Mouse (Mus musculus) stomach, embryonic 15.5 days (tissue): ENCODE measurements around the gene 2010300C02Rik. TPM values are rescaled to one million over a fixed set of nuclear protein-coding genes. Genes with fewer than 3 reads are reported as not detected.

Experiments used
- ATAC-seq: fragments of 200-750 bp; cut with Nextera tagmentation; 2 replicates; pipeline ENCODE4 v1.8.0; 2017; ENCODE audit warnings: low read depth, moderate number of reproducible peaks, moderate TSS enrichment; ENCODE audit not compliant: insufficient read depth, low FRiP score
- H3K27ac ChIP-seq: fragments of 300-500 bp; sonication (generic); 2 replicates; pipeline ENCODE4 v1.5.1; 2015; ENCODE audit warnings: mild to moderate bottlenecking, inconsistent platforms
- H3K27me3 ChIP-seq: fragments of 300-500 bp; sonication (generic); replicated peaks from 2 replicates; pipeline ENCODE4 v1.6.1; 2015; ENCODE audit warnings: inconsistent platforms
- H3K36me3 ChIP-seq: fragments of 300-500 bp; sonication (generic); 2 replicates; pipeline ENCODE4 v1.6.1; 2015; ENCODE audit warnings: inconsistent platforms
- H3K4me1 ChIP-seq: fragments of 300-500 bp; sonication (generic); 2 replicates; pipeline ENCODE4 v1.6.1; 2015; ENCODE audit warnings: inconsistent platforms
- H3K4me2 ChIP-seq: fragments of 300-500 bp; sonication (generic); 2 replicates; pipeline ENCODE4 v1.6.1; 2015; ENCODE audit warnings: mild to moderate bottlenecking, inconsistent platforms
- H3K4me3 ChIP-seq: fragments of 300-500 bp; sonication (generic); replicated peaks from 2 replicates; pipeline ENCODE4 v1.5.1; 2015; ENCODE audit warnings: inconsistent platforms
- H3K9ac ChIP-seq: fragments of 300-500 bp; sonication (generic); 2 replicates; pipeline ENCODE4 v1.6.1; 2015; ENCODE audit warnings: inconsistent platforms
- H3K9me3 ChIP-seq: fragments of 300-500 bp; sonication (generic); 2 replicates; pipeline ENCODE4 v1.6.1; 2016; ENCODE audit warnings: inconsistent platforms
- WGBS: fragments of 180-500 bp; shearing (Covaris S2); methylation state at CpG from one replicate; pipeline ENCODE4 v1.1.7; 2015; 5-methylcytosine and 5-hydroxymethylcytosine counted together
- polyA plus RNA-seq: library from polyadenylated mRNA; unstranded; fragments of >200 nt; fragmentation: Nextera tagmentation; extraction: Ambion mirVana; gene quantifications from 2 replicates; pipeline ENCODE4 v1.2.1, GENCODE M21; 2015

Gene 2010300C02Rik
- 13.3 and 15.0 TPM in 2 replicates for polyA plus RNA-seq

DNA sequence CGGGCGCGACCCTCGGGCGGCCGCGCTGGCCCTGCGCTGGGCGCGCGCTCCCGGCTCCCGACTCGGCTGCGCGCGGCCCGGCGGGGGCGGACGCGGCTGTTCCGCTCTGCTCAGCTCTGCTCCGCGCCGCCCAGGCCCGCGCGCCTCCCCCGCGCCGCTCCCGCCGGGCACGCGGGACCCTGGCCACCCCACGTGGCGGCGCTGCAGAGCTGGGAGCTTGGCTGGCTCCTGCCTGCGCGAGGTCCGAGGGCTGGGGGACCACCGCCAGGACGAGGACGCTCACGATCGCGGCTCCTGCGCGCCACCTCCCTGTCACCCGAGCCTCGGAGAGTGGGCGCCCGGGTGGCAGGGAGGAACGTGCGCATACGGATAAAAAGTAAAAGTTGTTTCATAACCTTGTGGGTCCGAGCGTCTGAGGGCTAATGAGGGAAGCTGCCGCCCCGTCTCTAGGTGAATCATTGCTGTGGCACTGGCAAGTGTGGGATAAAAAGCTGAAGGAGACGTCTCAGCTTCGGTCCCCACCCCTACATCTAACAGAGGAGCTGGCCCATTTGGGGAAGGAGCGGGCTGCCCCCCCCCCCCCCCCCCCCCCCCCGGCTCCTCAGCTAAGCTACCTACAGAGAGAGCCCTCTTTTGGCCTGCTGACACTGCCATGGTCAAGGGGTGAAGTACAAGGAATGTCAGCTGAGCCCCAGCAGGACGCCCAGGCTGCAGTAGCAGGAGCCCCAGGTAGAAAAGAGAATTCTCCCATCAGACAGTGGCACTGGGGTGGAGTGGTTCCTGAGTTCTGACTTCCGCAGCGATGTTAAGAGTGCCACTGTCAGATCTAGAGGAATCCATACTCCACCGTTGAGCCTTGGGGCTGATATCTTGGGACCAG lies at the start of gene 2010300C02Rik:
TSS of gene 2010300C02Rik (minus strand) at position 325 of the 880 bp plus-strand sequence.
- ATAC-seq: peak; percentile 78
- 1% methylated on average over 65 of the region's 69 CpGs for WGBS
- Histone ChIP-seq H3K4me2 (peak within 1 kb of the TSS; percentile 97), H3K9me3 (no peaks in the 10 kb centered on the region), H3K36me3 (no peaks in the 10 kb centered on the region), H3K4me1 (peaks cover 8% of the 10 kb centered on the region; the same call in 1 of the 2 replicates), H3K27ac (peak within 1 kb of the TSS; percentile 81), H3K9ac (peak within 1 kb of the TSS; percentile 63), H3K27me3 (0 out of 2 replicates have a peak, but pooled peaks cover 6% of the 10 kb centered on the region), H3K4me3 (peak within 1 kb of the TSS; percentile 62)

DNA sequence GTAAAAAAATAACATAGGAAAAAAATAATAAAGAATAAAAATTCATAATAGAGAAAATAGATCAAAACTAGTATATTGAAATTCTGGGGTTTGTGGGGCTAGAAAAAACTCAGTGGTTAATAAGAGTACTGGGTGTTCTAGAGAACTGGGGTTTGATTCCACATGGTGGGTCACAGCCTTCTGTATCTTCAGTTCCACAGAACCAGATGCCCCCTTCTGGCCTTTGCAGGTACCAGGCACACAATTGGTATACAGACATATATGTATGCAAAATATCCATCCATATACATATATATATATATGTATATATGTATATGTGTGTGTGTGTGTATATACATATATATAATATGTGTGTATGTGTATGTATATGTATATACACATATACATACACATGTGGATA lies 39.5 kb upstream of the 2010300C02Rik start:
- no peak overlapping the region for H3K4me3 ChIP-seq
- no peak overlapping the region for H3K4me2 ChIP-seq
- no peaks in the 10 kb centered on the region for H3K9me3 ChIP-seq
- no peak for ATAC-seq
- H3K9ac ChIP-seq: no peak overlapping the region
- H3K4me1 ChIP-seq: no peaks in the 10 kb centered on the region
- H3K27ac ChIP-seq: no peak overlapping the region
- no peaks in the 10 kb centered on the region for H3K36me3 ChIP-seq
- H3K27me3 ChIP-seq: no peaks in the 10 kb centered on the region

DNA sequence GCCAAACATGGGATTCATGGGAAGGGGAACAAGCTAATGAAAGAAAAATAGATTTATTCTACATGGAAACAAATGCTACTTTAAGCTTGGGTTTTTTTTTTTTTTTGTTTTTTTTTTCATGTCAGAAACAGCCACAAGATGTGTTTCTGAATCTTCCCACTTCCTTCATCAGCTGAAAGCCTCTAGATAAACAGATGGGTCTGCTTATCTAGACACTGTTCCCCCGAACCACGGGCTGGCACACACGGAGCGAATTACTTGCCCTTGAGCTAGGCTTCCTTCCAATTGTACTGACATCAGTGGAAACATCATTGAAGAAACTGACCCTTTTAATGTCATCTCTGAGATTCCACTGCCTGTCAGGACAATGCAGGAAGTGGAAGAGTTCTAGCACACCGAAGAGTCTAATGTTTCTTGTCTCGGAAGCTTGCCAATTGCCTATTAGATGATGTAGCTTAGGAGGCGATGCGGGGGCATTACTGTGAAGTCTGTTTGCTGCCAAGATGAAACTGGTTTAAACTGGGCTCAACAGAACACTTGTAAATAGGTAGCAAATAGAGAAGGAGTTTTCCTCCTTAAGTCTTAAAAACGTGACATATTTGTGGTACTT lies 24.9 kb upstream of the 2010300C02Rik start:
- no peak overlapping the region for H3K4me2 ChIP-seq
- H3K27me3 ChIP-seq: no peaks in the 10 kb centered on the region
- no peak for ATAC-seq
- no peak overlapping the region for H3K9ac ChIP-seq
- H3K27ac ChIP-seq: no peak overlapping the region
- H3K9me3 ChIP-seq: no peaks in the 10 kb centered on the region
- 64% methylated on average over 9 of the region's 9 CpGs for WGBS
- no peak overlapping the region for H3K4me3 ChIP-seq
- H3K36me3 ChIP-seq: no peaks in the 10 kb centered on the region
- H3K4me1 ChIP-seq: no peaks in the 10 kb centered on the region

DNA sequence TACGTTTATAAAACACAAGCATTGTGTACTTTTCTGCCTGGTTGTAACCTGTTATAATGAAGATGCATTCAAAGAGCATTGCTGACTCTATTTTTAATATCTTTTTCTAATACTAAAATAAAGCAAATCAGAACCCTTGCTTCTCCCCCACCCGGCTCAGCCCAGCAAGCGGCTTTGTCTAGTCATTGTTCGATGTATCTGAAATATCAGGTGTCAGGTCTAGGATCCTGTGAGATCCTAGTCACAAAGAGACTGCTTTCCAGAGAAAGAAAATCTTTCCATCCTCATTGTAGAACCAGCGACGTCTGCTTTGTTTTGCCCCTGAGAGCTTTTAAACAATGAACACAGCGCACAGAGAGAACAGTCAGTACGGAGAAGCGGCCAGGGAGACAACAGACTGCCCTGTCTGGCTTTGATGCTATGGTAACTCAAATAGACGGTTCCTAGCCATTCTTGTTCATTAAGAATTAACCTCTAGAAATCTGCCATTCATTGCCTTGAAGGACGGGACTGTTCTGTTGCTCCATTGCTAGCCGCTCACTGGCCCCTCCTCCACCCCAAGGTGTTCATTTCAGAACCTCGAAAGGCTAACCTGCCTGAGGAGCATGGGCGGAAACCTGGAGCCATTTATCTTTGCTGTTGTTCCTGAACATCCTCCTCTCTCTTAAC lies 22.9 kb upstream of the 2010300C02Rik start:
- no peak overlapping the region for H3K27ac ChIP-seq
- no peak overlapping the region for H3K4me2 ChIP-seq
- ATAC-seq: no peak
- no peak overlapping the region for H3K4me3 ChIP-seq
- WGBS: 57% methylated on average over 14 of the region's 14 CpGs
- no peaks in the 10 kb centered on the region for H3K27me3 ChIP-seq
- H3K4me1 ChIP-seq: no peaks in the 10 kb centered on the region
- no peaks in the 10 kb centered on the region for H3K36me3 ChIP-seq
- H3K9me3 ChIP-seq: no peaks in the 10 kb centered on the region
- H3K9ac ChIP-seq: no peak overlapping the region

DNA sequence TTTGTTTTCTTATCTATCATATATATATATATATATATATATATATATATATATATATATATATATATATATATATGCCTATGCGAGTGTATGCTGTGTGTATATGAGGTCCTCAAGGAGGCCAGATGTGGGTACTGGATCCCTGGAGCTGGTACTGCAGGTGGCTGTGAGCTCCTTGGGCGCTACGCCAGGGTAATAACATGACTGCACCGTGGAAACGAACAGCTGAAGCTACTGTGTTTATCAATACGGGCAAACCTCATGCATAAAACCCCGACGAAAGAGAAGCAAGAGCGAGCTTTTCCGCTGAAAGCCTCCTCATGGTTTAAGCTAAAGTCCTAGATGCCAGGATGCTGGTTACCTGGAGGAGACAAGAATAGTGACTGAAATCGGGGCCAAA lies 22.2 kb upstream of the 2010300C02Rik start:
- Histone ChIP-seq H3K27ac (no peak overlapping the region), H3K9me3 (no peaks in the 10 kb centered on the region), H3K27me3 (no peaks in the 10 kb centered on the region), H3K36me3 (no peaks in the 10 kb centered on the region), H3K4me3 (no peak overlapping the region), H3K9ac (no peak overlapping the region), H3K4me1 (no peaks in the 10 kb centered on the region), H3K4me2 (no peak overlapping the region)
- no peak for ATAC-seq
- 74% methylated on average over 11 of the region's 11 CpGs for WGBS

DNA sequence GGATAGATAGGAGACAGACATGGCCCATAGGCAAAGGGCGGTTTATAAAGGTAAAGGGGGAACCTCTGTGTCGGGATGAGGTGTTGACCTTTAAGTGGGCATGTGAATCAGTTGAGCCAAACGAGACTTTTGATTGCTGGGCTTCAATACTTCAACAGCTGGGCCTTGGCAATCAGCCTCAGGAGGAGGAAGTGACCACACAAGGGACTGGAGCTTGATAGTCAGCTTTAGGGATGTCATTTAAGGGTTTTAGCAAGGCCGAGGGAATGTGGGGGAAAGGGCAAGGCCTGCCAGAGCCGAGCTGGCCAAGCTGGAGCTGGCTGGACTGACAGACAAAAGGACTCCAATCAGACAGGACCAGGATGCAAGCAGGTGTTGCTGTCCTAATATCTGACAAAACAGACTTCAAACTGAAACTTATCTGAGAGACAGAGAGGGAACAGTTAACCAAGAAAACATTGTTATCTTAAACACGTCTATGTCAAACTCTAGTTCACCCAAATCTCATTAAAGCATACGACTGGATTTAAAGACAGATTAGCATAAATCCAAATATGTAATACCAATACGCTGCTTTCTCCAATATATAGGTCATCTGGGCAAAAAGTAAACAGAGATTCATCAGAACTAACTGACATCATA lies 20.4 kb upstream of the 2010300C02Rik start:
- H3K9me3 ChIP-seq: no peaks in the 10 kb centered on the region
- no peaks in the 10 kb centered on the region for H3K27me3 ChIP-seq
- 56% methylated on average over 8 of the region's 8 CpGs for WGBS
- H3K4me1 ChIP-seq: no peaks in the 10 kb centered on the region
- H3K9ac ChIP-seq: no peak overlapping the region
- H3K27ac ChIP-seq: no peak overlapping the region
- ATAC-seq: no peak
- no peaks in the 10 kb centered on the region for H3K36me3 ChIP-seq
- no peak overlapping the region for H3K4me2 ChIP-seq
- no peak overlapping the region for H3K4me3 ChIP-seq

DNA sequence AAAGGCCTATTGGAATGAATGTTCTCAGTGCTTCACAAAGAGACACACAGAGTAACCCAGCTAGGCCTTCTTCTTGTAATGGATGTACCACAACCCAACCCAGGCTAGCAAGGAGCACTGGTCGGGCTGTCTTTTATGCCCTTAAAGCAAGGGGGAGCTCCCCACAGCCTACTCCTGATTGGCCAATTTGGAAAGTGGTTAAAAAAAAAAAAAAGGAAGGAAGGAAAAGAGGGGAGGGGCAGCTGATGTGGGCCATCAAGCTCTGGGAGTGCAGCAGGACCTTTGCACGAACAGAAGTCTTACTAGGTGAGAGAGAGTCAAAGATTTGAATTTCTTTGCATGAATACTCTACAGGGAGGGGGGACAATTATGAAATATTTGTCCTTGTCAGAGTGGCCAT lies 19.0 kb upstream of the 2010300C02Rik start:
- Histone ChIP-seq H3K9me3 (no peaks in the 10 kb centered on the region), H3K36me3 (no peaks in the 10 kb centered on the region), H3K4me1 (no peaks in the 10 kb centered on the region), H3K27ac (no peak overlapping the region), H3K9ac (no peak overlapping the region), H3K4me2 (no peak overlapping the region), H3K4me3 (no peak overlapping the region), H3K27me3 (no peaks in the 10 kb centered on the region)
- 65% methylated on average over 2 of the region's 2 CpGs for WGBS
- ATAC-seq: no peak

DNA sequence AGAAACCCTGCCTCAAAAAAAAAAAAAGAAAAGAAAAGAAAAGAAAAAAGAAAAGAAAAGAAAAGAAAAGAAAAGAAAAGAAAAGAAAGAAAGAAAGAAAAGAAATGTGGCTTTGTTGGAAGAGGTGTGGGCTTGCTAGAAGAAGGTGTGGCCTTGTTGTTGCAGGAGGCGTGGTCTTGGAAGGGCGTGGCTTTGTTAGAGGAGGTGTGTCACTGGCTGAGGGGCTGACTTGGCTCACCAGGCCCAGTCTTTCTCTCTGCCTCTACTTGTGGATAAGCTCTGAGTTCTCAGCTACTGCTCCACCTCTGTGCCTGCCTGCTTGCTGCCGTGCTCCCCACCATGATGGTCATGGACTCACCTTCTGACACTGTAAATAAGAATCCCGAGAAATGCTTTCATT lies 17.2 kb upstream of the 2010300C02Rik start:
- Histone ChIP-seq H3K9ac (no peak overlapping the region), H3K4me3 (no peak overlapping the region), H3K27me3 (no peaks in the 10 kb centered on the region), H3K4me1 (no peaks in the 10 kb centered on the region), H3K4me2 (no peak overlapping the region), H3K27ac (no peak overlapping the region), H3K9me3 (no peaks in the 10 kb centered on the region), H3K36me3 (no peaks in the 10 kb centered on the region)
- 74% methylated on average over 4 of the region's 4 CpGs for WGBS
- no peak for ATAC-seq

DNA sequence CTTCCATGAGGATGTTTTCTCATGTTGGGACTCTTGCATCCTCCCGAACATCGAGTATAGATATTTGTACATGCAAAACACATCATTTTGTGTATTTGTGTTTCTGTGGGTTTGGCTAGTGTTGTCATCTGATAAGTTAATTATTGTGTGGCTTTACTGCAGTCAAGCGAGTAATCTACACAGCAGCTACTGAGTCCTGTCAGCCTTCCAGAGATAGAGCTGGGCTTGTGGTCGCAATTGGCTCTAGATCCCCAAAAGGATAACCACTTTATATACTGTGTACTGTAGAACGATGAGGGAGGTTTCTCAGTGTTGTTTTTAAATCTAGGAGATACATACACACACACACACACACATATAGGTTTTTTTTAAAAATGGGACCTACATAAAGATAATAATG lies 16.0 kb upstream of the 2010300C02Rik start:
- Histone ChIP-seq H3K36me3 (no peaks in the 10 kb centered on the region), H3K4me3 (no peak overlapping the region)
- 85% methylated on average over 5 of the region's 5 CpGs for WGBS

DNA sequence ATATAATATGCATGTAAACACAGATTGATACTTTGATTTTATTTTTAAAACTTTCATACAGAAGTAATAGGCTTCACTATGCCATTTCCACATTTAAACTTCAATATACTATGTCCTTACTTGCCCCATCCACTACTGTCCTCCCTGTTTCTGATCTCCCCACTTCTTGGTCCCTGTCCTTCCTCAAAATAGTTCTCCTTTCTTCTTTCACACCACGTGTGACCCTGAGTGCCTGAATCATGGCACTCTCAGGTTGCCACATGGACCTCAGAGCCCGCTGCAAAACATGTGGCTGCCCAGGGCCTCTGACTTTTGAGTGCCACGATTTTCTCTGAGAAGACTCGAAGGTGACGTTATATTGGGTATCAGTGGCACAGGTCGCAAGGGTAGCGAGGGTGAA lies 15.0 kb upstream of the 2010300C02Rik start:
- H3K27ac ChIP-seq: no peak overlapping the region
- 61% methylated on average over 7 of the region's 7 CpGs for WGBS
- no peak for ATAC-seq
- no peak overlapping the region for H3K9ac ChIP-seq
- H3K4me2 ChIP-seq: no peak overlapping the region
- H3K4me1 ChIP-seq: no peaks in the 10 kb centered on the region
- no peak overlapping the region for H3K4me3 ChIP-seq
- H3K27me3 ChIP-seq: no peaks in the 10 kb centered on the region
- no peaks in the 10 kb centered on the region for H3K9me3 ChIP-seq
- H3K36me3 ChIP-seq: no peaks in the 10 kb centered on the region

More for the DNA sequence above, 16.0 kb upstream of the 2010300C02Rik start:
- no peak for ATAC-seq
- H3K9me3 ChIP-seq: no peaks in the 10 kb centered on the region
- no peaks in the 10 kb centered on the region for H3K27me3 ChIP-seq
- no peak overlapping the region for H3K9ac ChIP-seq
- no peak overlapping the region for H3K27ac ChIP-seq
- H3K4me1 ChIP-seq: no peaks in the 10 kb centered on the region
- H3K4me2 ChIP-seq: no peak overlapping the region

DNA sequence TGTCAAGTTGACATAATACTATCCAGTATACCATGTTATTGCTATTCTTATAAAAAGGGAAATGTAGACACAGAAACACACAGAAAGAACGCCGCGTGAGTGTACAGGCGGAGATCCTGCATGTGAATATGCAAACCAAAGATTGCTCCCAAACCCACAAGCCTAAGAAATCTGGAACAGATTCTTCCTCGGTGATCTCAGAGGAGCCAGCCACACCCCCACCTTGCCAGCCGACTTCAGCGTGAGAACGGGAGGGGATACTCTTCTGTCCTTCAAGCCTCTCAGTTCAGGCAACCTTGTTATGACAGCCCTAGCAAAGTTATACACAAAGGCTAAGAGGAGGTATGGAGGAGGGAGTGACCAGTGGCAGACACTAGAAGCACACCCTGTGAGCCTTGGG lies 9.5 kb upstream of the 2010300C02Rik start:
- ATAC-seq: no peak
- Histone ChIP-seq H3K27ac (no peak overlapping the region), H3K4me3 (no peak overlapping the region), H3K36me3 (no peaks in the 10 kb centered on the region), H3K9me3 (no peaks in the 10 kb centered on the region), H3K27me3 (no peaks in the 10 kb centered on the region), H3K4me1 (no peaks in the 10 kb centered on the region), H3K9ac (no peak overlapping the region), H3K4me2 (no peak overlapping the region)
- WGBS: 82% methylated on average over 8 of the region's 8 CpGs
